Mouse (Mus musculus) thymus, adult 2 months (tissue): Measurements from ENCODE around the gene Atp1b2. TPM values are rescaled to one million over a fixed set of nuclear protein-coding genes. Genes with fewer than 3 reads are reported as not detected.
A peak's percentile ranks its signal among the peaks of the same experiment; 100 is the strongest.

ENCODE experiments used
- DNase-seq: peaks from one replicate; pipeline ENCODE4 v3.0.0; 2021
- H3K27ac ChIP-seq: fragments of 200-500 bp; 2 replicates; pipeline ENCODE4 v1.5.1; 2012; ENCODE audit warnings: low read length, control low read depth; ENCODE audit not compliant: control insufficient read depth, insufficient read depth
- H3K27me3 ChIP-seq: fragments of 200-500 bp; 2 replicates; pipeline ENCODE4 v1.6.1; 2012; ENCODE audit warnings: mild to moderate bottlenecking, low read length, moderate library complexity, mixed read lengths; ENCODE audit not compliant: control insufficient read depth, insufficient read depth
- H3K36me3 ChIP-seq: fragments of 200-500 bp; 2 replicates; pipeline ENCODE4 v1.6.1; 2012; ENCODE audit warnings: mild to moderate bottlenecking, low read length, moderate library complexity; ENCODE audit not compliant: control insufficient read depth, insufficient read depth
- H3K4me1 ChIP-seq: fragments of 200-500 bp; replicated peaks from 2 replicates; pipeline ENCODE4 v1.6.1; 2012; ENCODE audit warnings: low read length; ENCODE audit not compliant: control insufficient read depth, insufficient read depth
- H3K4me3 ChIP-seq: fragments of 200-500 bp; 2 replicates; pipeline ENCODE4 v1.5.1; 2012; ENCODE audit warnings: mild to moderate bottlenecking, low read length, control low read depth, moderate library complexity; ENCODE audit not compliant: control insufficient read depth, insufficient read depth
- CTCF ChIP-seq: fragments of 200-500 bp; IDR thresholded peaks from 2 replicates; pipeline ENCODE4 v1.5.1; 2012; ENCODE audit warnings: mild to moderate bottlenecking, control low read depth, low read length, moderate library complexity, borderline replicate concordance; ENCODE audit not compliant: control insufficient read depth, poor library complexity, insufficient read depth; ENCODE audit errors: extremely low read depth
- POLR2A ChIP-seq: fragments of 200-500 bp; IDR thresholded peaks from 2 replicates; pipeline ENCODE4 v1.6.1; 2012; ENCODE audit warnings: mild to moderate bottlenecking, low read length, control low read depth, moderate library complexity; ENCODE audit not compliant: control insufficient read depth, poor library complexity, insufficient read depth; ENCODE audit errors: extremely low read depth
- WGBS: fragments of 180-500 bp; shearing (Covaris S2); methylation state at CpG from one replicate; pipeline ENCODE4 v1.1.7; 2018; 5-methylcytosine and 5-hydroxymethylcytosine counted together
- polyA plus RNA-seq: library from polyadenylated mRNA; depleted of rRNA; stranded (reverse); fragments of >200 nt; gene quantifications from 2 replicates; pipeline ENCODE4 v1.2.3, GENCODE M21; 2012

Gene Atp1b2
- polyA plus RNA-seq, 1 experiment, result 4.2 TPM

DNA sequence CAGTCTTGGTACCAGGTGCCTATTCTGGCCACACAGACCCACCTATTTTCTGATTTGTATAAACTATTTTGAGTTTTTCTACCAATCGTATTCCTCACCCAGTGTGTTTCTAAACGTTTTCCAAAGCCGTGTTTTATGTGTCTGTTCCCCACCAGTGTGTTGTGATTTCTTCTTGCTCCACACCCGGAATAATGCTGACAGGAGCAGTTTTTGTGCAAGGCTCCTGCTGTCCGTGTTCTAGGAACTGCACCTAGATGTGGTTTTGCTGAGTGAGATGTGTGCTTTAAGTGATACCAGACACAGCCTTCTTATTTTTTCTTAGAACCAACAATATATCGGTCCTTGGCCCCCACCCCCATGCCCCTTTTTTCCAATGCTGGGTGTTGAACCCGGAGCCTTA, 21.7 kb downstream of the Atp1b2 start:
- peaks cover 26% of the 10 kb centered on the region for H3K36me3 ChIP-seq

DNA sequence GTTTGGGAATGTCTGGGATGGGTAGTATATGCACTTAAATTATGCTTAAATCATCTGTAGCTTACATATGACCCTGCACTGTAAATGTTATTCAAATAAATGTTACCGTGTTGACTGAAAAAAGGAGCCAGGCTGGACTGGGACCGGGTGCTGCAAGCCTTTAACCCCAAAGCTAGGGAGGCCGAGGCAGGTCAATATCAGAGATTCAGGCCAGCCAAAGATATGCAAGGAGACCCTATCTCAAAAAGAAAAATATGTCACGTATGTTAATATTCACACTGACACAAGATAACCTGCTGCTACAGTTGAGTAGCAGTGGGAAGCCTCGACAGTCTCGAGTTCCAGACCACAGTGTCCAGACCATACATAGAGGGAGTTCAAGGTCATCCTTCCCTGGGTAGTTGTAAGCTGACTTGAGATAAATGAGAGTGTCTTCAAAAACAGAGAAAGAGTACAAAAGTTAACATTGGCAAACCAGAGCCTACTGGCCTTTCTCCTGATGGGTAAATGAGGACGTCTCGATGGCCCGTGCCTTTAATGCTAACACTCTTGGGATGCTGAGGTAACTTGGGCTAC, 23.4 kb downstream of the Atp1b2 start:
- Histone ChIP-seq H3K4me1 (peaks cover 16% of the 10 kb centered on the region), H3K4me3 (no peak overlapping the region), H3K27me3 (no peaks in the 10 kb centered on the region), H3K36me3 (peaks cover 9% of the 10 kb centered on the region), H3K27ac (no peak overlapping the region)
- no peak for TF ChIP-seq CTCF
- no peak for TF ChIP-seq POLR2A
- 76% methylated on average over 9 of the region's 9 CpGs for WGBS
- DNase-seq, result no peak

More for the DNA sequence above, 21.7 kb downstream of the Atp1b2 start:
- TF ChIP-seq POLR2A, result no peak
- TF ChIP-seq CTCF, result no peak
- WGBS, result 84% methylated on average over 7 of the region's 7 CpGs
- Histone ChIP-seq H3K4me1 (peaks cover 2% of the 10 kb centered on the region), H3K27ac (no peak overlapping the region), H3K27me3 (no peaks in the 10 kb centered on the region), H3K4me3 (no peak overlapping the region)
- no peak for DNase-seq

DNA sequence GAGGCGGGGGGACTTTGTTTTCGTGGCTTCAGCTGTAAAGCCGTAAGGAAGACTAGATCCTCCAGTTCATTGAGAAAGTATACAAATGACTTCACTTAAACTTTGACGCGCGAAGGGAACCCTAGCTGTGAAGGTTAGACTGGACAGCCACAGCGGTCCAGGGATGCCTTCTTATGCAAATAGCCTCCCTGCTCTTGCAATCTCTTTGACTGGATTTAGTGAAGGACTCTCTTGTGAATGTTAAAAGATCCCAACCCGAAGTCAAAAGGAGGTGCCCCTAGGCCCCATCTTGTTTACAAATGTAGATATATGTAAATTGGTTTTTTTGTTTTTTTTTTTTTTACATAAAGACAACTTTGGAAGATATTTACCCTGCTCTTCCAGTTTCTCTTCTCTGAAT, 23.9 kb downstream of the Atp1b2 start:
- Histone ChIP-seq H3K4me3 (peak overlapping the region; percentile 95; the same call in 1 of the 2 replicates), H3K27ac (no peak overlapping the region), H3K27me3 (no peaks in the 10 kb centered on the region), H3K36me3 (peaks cover 4% of the 10 kb centered on the region), H3K4me1 (peaks cover 20% of the 10 kb centered on the region)
- 5% methylated on average over 8 of the region's 8 CpGs for WGBS
- TF ChIP-seq POLR2A (no peak), CTCF (no peak)
- DNase-seq, result no peak

DNA sequence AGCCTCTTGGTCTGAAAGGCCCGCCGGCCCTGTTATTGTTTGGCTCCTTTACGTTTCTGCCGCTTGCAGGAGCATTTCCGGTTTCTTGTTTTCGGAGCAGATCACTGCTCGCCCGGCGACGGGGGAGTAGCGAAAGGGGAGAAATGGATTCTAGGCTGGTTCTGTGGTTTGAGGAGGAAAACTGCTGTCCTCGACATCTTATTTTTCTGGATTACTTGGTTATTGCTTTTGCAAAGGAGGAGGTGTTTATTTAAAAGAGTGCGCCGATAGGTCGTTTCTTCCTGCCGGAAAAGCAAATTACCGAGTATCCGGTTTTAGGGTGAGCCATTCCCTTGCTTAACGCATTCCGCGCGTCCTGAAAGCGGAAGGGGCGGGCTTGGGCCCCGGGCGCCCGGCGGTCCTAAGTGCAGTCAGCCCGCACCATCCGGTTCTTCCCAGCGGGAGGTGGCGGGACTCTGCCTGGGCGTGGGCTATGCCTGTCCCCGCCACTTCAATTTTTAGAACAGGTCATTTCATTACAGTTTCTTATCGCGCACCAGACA, 24.5 kb downstream of the Atp1b2 start:
- Histone ChIP-seq H3K4me1 (peaks cover 21% of the 10 kb centered on the region), H3K27me3 (no peaks in the 10 kb centered on the region), H3K4me3 (peak overlapping the region; percentile 95), H3K36me3 (no peaks in the 10 kb centered on the region), H3K27ac (peak overlapping the region; percentile 98)
- under 1% methylated on average over 36 of the region's 36 CpGs for WGBS
- peak; percentile 89 for DNase-seq
- 0 out of 2 replicates have a peak, but pooled peaks have one; percentile 43 for TF ChIP-seq POLR2A
- no peak; the same call in 1 of the 2 replicates for TF ChIP-seq CTCF

DNA sequence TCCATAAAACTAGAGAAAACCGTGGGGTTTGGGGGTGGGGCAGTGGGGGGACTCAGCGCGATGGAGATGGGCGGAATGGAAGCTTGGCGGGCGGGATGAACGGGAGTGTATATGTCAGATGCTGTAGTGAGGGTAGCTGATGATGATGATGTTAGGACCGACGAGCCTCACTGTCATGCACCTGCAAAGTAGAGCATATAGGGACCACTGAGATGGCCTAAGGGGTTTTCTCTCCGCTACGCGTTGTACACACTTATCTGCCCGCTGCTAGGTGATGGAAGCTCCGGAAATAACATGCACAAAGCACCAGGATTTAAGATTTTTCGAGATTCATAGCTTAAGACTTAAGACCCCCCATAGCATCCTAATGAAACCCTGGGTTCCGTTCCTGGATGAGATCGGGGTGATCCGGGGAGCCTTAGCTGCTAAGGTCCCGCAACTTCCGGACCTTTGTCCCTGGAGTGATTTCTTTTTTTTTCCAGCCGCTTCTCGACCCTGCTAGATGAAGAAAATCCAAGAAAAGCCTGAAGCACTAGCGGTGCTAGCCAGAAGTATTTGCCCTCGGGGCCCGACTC, 25.1 kb downstream of the Atp1b2 start:
- WGBS, result under 1% methylated on average over 25 of the region's 25 CpGs
- Histone ChIP-seq H3K4me3 (peak overlapping the region; percentile 95), H3K27ac (peak overlapping the region; percentile 98), H3K27me3 (no peaks in the 10 kb centered on the region), H3K4me1 (peaks cover 21% of the 10 kb centered on the region), H3K36me3 (no peaks in the 10 kb centered on the region)
- no peak for DNase-seq
- no peak for TF ChIP-seq CTCF
- TF ChIP-seq POLR2A, result no peak

DNA sequence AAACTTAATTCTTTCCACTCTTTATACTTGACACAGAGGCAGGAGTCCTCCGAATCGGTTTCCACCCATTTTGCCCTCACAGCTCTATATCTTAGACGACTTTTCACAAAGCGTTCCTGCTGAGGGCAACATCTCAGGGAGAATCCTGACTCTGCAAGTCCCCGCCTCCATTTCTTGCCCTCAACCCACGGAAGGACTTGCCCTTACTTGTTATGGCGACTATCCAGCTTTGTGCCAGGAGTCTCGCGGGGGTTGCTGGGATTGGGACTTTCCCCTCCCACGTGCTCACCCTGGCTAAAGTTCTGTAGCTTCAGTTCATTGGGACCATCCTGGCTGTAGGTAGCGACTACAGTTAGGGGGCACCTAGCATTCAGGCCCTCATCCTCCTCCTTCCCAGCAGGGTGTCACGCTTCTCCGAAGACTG, 25.6 kb downstream of the Atp1b2 start, which contains the start of the genes Wrap53 and Trp53:
Wrap53 (minus strand) TSS at position 165 of the 424 bp plus-strand sequence.
Trp53 (plus strand) TSS at position 269 of the 424 bp plus-strand sequence.
- Histone ChIP-seq H3K36me3 (no peaks in the 10 kb centered on the region), H3K27me3 (no peaks in the 10 kb centered on the region), H3K4me1 (peaks cover 21% of the 10 kb centered on the region), H3K27ac (peak within 1 kb of the TSS; percentile 98), H3K4me3 (peak within 1 kb of the TSS; percentile 95)
- TF ChIP-seq POLR2A (peak; percentile 37; the same call in 1 of the 2 replicates), CTCF (no peak)
- DNase-seq, result peak; percentile 95
- under 1% methylated on average over 13 of the region's 13 CpGs for WGBS
